Mouse (Mus musculus) yolk sac, embryonic 10.5 days (tissue): ENCODE results near the gene N4bp3.
"Not testable (repeated sequence)": the region's sequence is repeated elsewhere in the genome, so short reads cannot be mapped to it uniquely, and the experiment has no call there.

Experiments used
- DNase-seq: peaks from one replicate; pipeline ENCODE4 v3.0.0-alpha.2; 2017; ENCODE audit warnings: low spot score

N4bp3 gene

DNA sequence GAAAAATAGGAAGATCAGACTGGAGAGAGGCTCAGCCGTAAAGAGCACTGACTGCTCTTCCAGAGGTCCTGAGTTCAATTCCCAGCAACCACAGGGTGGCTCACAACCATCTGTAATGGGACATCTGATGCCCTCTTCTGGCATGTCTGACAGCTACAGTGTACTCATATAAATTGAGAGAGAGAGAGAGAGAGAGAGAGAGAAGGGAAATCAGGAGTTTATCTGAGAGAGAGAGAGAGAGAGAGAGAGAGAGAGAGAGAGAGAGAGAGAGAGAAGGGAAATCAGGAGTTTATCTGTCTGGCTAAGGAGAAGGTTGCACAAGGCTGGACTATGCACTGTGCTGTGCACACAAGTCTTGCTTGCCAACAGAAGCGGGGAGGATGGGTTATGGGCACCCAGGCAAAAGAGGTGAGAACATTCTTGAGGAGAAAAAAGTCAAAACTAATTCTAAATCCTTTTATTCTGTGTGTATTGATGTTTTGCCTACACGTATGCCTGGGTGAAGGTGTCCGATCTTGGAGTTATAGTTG, 2.3 kb upstream of the N4bp3 start:
- peak; percentile 43 for DNase-seq

DNA sequence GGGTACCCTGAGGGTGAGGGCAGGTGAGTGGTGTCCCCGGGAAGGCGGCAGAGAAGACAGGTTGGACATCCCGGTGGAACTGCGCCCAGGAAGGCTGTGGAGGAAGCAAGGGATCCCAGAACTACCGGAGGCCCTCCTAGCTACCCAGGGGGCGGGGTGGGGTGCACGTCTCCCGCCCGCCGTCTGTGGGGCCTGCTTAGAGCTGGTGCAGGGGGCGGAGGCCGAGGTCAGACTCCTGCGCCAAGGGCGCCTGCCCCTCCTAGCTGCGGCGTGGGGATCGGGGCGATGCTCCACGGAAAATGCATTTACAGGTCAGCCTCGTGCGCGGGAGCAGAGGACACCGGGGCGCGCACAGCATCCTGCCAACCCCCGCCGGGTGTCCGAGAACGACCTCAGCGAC, 381 bp downstream of the N4bp3 start:
- peak; percentile 15 for DNase-seq

DNA sequence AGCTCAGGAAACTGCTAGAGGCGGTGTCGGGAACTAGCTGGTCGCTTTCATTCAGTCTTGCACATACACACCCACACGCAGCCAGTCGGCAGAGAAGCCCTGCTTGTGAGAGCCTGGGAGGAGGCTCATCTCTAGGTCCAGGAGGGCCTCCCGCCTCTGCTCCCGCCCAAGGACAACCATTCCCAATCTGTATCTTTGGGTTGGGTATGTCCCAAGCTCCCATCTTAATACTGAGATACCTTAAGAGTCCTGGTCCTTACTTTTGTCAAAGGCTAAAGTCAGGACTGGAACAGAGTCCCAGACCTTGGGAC, 798 bp downstream of the N4bp3 start:
- DNase-seq = no peak

DNA sequence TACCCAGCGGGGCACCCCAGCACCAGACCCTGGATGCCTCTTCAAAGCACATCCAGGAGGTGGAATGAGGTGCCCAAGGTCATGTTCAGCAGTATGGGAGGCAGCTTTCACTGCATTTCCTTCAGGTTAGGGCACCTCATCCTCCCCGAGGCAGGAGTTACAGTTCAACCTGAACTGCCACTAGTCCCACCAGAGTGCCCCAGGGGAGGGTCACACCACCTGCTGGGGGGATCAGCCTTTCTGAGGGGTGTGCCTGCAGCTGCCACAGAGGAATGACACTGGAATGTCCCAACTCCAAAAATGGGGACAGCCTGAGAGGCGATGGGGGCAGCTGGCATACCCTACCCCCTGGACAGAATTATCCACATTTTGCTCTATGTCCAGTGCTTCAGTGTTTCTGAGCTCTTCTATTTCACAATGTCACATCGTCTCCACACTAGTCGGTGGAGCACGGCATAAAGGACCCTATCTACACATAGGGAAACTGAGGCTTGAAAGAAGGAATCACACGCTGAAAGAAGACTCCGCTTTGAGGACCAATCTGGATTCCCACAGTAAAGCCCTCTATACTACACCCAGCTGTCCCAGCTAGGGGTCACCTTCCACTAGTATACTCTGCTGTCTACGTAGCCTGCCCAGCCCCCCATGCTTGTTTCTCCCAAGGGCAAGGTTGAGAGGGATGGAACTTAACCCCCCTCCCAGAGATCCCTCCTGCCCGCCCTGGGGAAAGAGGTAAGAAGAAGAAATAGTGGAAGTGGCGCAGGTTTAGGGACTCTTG, 1.3 kb downstream of the N4bp3 start:
- no peak for DNase-seq

DNA sequence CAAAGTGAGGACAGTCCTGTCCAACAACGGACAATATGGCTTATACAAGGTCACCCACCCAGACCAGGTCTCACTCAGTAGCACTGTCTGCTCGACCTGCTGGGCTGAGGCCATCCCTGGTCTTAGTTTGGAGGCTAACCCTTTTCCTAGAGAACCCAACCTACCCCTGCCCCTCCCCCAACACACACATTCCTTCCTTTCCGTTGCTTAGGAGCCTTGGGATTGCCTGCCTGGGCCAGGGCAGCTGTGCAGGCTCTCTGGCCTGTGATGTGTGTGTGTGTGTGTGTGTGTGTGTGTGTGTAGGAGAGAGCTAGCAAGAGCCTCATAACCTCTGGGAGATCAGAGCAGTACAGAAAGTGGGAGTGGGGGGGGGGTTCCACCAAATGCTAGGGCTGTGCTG, 2.1 kb downstream of the N4bp3 start:
- peak; percentile 53 for DNase-seq

DNA sequence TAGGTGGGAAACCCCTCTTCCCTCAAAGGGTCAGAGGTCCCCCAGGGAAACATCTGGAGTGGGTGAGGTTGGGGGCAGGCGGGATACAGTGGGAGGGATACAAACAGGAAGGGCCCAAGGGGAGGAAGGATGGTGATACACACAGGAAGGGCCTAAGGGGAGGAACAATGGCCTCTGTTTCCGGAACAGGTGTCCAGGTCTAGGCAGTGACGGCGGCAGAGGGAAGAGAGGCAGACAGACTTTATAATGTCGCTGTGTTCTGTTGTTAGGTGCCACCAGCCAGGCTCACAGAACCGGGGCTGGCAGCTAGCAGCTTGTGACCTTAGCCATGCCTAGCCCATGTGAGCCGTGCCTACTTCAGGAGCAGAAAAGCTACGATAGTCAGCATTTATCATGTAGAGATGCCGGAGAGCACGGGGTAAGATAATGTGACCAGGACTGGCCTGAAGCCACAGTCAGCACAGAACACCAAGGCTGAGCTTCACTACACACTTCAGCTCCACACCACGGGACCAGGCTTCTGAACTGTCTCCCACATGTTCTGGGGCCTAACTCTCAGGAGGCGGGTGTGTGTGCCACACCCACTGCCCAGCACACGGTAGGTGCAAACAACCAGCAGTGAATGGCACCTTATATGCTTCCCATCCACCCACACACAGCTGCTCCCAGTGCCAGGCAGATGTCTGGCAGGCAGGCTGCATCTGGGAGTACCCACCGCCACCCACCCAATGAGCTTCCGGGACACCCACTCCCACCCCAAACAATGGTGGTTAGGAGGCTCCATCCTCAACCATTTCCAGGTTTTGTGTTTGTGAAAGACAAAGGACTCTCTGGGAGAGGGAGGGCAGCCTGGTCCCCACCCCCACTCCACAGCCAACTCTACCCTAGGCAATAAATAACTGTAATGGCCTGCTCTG, 3.6 kb downstream of the N4bp3 start:
- peak; percentile 22 for DNase-seq

DNA sequence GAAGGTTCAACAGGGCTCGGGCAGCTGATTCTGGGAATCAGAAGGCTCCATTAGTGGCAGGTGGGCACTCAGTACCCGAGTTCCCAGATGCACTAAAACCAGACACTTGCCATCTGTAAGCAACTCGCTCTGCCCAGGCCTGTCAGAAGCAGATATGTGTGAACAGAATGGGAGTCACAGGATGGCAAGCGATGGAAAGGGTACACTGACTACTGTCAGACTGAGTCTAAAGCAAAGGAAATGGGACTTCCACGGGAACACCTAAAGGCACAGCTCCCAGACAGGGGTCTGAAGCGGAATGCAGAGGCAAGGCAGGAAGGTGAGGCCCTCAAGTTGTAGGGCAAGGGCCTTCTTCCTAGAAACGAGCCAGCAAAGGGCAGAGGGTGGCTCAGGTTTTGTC, 4.4 kb downstream of the N4bp3 start:
- DNase-seq = no peak

DNA sequence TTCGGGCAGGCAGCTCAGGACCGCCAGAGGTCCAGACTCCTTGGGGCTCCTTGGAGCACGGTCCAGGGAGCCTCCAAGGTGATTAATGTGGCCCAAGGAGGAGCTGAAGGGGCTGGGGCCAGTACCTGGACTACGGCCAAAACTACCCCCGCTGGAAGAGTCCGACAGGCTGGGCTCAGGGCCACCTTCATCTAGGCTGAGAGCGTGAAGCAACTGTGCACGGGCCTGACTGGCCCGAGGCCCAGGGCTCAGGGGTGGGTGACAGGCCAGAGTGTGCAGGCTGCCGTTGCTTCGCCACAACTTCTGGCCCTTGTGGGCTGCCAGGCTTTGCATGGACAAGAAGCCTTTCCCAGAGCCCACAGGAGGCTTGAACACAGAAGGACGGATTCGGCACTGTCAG, 5.3 kb downstream of the N4bp3 start:
- no peak for DNase-seq

DNA sequence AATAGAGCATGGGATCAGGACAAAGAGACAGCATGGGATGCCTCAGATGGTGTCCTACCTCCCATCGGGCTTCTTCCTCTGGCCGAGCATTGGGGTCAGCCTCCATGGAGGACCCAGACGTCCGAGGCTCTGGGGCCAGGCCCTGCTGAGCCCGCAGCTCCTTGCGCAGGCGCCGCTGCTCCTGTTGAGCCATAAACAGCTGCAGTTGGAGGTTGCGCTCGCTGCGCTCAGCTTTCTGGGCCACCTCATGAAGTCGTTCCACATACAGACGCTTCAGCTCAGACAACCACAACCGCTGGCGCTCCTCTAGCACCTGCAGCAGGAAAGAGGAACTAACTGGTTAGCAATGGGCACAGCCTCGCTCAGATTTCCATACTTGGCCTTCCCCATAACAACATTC, 6.4 kb downstream of the N4bp3 start:
- no peak for DNase-seq

DNA sequence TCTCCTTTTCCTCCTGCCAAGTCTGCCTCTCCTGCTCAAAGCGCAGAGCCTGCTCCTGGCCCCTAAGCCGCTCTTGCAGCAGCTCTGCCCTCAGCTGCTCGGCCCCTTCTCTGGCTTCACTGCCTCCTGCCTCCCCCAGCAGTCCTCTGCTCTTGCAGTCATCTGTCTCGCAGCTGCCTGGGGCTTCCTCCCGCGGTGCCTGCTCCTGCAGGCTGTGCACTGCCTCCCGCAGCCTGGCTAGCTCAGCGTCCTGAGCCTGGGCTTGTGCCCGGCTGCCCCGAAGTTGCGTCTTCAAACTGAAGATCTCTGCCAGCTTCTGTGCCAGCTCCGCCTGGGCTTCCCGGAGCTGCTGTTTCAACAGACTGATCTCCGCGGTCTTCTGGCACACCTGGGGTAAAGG, 6.9 kb downstream of the N4bp3 start:
- no peak for DNase-seq

DNA sequence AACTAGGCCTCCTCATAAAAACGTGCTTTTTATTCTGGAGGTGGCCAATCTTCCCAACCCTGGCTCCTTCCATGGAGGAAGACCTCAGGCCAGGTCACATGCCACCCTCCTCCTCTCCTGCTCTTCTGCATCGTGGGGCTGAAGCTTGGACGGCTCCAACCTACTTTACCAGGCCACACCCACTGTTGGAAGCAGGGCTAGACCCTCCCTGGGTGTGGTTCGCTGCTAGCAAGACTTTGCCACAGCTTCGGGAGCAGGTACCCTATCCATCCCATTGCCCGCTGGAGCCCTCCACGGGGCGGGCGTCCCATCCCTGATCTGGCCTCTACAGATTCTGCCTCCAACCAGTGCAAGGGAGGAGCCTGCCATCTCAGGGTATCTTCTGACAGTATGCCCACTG, 7.4 kb downstream of the N4bp3 start:
- DNase-seq = no peak

DNA sequence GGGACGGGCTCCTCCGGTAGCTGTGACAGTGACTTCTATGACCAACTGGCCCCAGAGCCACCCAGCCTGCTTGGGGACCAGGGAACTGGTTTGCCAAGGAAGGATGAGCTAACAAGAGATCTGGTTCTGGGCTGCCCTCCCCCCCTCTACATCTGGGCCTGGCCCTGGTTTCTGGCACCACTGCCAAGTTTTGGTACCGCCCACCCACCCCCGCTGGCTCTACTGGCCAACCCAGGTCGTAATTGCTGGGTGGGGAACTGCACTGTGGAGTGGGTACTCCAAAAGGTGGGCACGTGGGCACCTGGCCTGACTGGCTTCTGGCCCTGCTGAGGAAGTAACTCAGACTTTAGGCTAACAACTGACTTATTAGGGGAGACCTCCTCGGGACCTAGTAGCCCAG, 9.9 kb downstream of the N4bp3 start:
- no peak for DNase-seq

DNA sequence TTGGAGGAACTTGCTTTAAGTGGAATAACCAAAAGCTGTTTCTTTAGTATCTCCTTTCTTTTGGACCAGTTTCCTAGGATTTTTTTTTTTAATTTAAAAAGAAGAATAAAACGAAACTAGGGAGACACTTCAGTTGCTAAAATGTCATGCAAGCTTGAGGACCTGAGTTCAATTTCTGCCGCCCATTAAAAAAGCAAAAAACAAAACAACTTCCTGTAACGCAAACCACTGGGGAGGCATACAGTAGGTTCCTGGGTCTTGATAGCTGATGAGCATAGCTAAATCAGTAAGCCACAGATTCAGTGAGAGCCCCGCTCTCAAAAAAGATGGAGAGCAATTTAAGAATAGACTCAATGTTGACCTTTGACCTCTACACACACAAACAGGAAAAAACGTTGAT, 12.1 kb downstream of the N4bp3 start:
- DNase-seq = no peak

DNA sequence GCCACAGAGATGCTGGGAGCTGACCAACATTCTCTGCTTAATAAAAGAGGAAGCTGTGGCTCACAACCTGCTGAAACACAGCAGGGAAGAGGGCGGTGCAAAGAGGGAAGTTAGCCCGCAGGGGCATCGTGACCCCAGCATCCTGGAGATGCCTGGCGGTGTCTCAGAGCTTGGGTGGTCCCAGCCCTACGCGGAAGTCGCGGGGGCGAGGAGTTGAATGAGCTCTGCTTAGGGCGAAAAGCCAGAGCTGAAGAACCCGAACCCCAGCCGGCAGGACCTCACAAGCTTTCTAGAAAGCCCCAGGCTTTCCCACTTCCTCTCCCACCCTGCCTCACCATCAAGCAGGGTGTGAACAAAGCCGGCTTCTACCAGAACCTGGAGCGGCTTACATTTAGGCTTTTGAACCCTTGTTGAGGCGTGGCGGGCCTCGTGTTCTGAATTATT, 12.6 kb downstream of the N4bp3 start:
- peak; percentile 36 for DNase-seq

DNA sequence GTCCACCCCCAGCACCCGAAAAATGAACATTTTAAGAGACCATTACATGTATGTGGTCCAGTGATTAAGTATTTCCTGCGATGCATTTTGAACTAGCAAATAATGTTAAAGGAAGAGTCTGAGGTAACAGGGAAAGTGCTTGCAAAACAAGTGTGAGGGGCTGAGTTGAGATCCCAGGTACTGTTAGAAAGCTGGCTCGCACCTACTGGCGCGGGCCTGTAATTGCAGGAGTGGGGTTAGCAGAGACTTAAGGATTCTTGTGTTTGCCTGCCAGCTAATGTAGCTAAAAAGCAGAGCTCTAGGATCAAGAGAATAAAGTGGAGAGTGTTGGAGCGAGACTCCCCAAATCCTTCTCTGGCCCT, 14.3 kb downstream of the N4bp3 start:
- peak; percentile 77 for DNase-seq

DNA sequence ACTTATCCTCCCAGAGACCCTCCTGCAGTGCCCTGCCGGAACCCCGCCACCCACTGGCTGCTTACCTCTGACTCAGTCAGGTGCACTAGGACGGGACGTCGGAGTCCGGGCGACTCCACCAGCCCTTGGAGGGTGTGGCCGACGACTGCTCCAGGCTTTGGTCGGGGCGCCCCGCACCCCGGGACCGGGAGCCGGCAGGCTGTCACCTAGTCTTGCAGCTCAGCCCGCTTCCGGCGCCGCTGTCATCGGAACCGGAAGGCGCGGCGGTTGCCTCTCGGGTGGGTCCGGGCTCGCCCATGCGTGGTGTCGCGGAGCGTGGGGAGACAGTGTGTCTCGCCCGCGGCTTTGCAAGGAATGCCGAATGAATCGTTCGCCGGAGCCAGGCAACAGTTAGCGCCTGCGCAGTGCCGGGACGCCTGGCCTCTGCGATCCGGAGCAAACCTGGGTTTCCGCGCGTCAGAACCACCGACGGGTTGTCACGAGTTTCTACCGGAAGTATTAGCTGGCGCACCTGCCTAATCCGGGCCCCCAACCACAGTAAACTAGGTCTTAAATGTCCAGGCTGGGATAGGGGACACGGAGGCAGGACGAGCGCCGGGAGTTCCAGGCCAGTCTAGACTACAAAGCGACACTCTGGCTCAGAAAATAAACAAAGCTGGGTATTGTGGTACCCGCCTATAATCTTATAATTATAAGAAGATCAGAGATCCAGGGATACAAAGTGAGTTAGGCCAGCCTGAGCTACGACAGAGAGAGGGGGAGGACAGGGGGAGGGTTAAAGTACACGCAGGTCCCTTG, 14.9 kb downstream of the N4bp3 start, which contains the start of gene Rmnd5b:
Rmnd5b (minus strand) TSS at position 372 of the 798 bp plus-strand sequence.
- DNase-seq = peak; percentile 87

DNA sequence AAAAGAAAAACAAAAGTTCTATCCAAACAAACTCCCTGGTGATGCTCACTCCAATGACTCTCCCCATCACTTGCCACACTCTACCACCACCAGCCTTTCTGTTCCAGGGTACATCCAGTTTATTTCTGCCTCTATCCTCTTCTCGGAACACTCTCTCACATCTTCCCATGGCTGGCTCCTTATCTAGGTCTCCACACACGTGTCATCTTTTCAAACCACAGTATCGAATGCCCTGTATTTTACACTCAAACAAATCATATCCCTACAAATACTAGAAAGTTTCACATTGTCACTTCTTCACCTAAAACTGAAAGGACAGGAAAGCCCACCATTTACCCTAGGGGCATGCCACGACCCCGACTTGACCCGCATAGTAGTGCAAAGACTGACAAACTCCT, 15.5 kb downstream of the N4bp3 start:
- no peak for DNase-seq

DNA sequence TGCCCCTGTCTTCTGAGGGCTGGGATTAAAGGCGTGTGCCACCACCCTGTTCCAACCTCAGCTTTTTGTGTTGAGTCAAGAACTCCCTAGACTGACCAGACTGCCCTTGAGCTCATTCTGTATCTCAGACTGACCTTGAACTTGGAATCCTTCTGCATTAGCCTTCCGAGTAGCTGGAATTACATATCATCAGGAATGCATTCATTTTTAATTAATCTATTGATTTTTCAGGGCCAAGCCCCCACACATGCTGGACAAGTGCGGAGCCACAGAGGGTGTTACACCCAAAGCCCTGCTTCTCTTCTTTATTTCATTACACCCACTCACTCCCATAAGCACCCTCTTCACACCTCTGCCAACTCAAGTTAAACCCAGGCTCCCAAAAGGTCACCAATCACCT, 16.9 kb downstream of the N4bp3 start:
- no peak for DNase-seq

DNA sequence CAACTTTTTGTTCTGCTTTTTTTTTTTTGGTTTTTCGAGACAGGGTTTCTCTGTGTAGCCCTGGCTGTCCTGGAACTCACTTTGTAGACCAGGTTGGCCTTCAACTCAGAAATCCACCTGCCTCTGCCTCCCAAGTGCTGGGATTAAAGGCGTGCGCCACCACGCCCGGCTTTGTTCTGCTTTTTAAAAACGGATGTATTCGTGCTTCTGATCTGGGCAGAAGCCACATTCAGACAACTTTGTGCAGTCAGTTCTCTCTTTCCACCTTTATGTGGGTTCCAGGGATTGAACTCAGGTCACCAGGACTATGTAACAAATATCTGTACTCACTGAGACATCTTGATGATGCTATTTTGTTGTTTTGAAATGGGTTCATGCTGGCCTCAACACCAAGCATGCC, 17.4 kb downstream of the N4bp3 start:
- not testable (repeated sequence) for DNase-seq

DNA sequence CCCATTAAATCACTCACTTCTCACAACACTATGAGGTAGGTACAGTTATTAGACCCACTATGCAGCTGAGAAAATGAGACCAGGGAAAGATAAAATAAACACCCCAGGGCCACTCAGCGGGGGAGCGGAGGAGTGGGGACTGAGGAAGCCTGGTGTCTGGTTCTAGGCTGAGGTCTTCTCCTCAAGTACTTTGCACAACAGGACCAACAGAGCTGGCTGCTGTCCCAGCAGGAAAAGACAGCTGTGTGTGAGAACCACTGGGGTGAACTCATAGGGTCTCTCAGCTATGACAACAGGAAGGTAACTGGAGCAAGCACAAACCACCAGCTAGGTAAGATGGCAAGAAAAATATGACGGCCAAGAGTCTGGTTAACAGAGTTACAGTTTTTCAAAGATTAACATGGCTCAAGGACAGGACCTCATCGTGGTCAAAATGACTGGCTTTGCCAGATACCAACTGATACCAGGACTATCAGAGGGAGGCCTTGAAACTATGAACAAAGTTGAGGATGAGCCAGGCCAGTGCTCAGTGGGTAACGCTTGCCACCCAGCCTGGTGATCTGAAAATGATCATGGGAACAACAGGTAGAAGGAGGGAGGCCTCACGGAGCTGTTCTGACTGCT, 18.4 kb downstream of the N4bp3 start:
- no peak for DNase-seq

DNA sequence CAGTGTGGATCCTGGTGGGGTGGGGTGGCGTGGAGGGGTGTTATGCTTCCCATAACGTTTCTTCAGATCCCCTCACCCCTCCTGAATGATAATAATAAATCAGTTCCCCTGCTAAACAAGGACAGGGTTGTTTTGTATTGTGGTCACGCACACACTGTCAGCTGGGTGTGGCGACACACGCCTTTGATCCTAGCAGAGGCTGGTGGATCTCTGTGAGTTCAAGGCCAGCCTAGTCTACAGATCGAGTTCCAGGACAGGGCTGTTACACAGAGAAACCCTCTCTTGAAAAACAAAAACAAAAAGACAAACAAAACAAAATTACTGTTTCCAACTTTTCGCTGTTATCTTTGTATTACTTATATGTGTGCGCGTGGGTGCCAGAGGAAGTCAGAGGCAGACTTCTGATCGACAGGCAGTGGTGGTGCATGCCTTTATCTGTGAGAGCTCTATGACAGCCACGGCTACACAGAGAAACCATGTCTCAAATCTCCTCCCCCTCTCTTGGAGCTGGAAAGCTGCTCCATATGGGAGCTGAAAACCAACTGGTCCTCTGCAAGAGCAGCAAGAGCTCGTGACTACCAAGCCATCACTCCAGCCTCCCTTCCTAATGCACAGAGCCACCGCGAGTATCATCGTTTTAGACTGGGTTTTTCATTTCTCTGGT, 20.9 kb downstream of the N4bp3 start:
- DNase-seq = no peak
